Mouse (Mus musculus) testis, adult 2 months (tissue): Measurements from ENCODE around the gene Olfr155.

Source experiments
- CTCF ChIP-seq: fragments of 200-500 bp; IDR thresholded peaks from 2 replicates; pipeline ENCODE4 v1.5.1; 2012; ENCODE audit warnings: low read depth, mild to moderate bottlenecking, inconsistent platforms, low read length, moderate library complexity; ENCODE audit not compliant: control insufficient read depth, insufficient read depth, insufficient replicate concordance
- POLR2A ChIP-seq: fragments of 200-500 bp; IDR thresholded peaks from 2 replicates; pipeline ENCODE4 v1.6.1; 2012; ENCODE audit warnings: low read depth, mild to moderate bottlenecking, inconsistent platforms, low read length, moderate library complexity; ENCODE audit not compliant: control insufficient read depth

DNA sequence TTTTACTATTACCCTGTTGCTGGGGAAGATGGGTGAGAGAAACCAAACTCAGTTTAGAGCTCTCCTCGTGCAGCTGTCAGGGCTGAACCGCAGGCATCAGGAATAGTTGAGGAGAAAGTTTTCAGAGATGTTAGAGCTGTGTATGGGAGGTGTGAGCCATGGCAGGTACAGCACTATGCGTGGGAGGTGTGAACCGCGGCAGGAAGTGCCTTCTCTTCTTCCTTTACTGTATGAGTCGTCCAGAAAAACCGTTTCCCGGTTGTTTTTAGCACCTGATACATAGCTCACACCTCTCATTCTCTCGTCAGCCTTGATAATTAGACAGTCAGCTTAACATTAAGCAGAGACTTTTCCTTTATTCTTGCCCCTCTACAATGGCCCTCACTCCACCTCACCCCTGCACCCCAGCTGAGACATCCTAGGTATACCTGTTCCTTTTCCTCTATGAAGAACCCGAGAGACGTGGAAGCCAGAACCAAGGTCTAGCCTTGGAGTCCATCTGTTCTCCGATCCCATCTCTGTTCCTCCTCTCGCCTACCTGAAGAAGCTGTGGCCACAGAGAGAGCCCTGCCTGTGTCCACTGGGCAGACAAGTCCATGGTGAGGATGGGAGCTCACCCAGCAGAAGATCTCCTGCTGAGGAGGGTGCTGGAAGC, 28.3 kb upstream of the Olfr155 start:
- TF ChIP-seq CTCF (no peak), POLR2A (no peak)
